Mouse (Mus musculus): ENCODE measurements around the gene Hcn2. TPM values are rescaled to one million over a fixed set of nuclear protein-coding genes. Genes with fewer than 3 reads are reported as not detected.

Gene Hcn2
- polyA plus RNA-seq (2012; rRNA removed) = 1.0 and 1.2 TPM in 2 replicates

DNA sequence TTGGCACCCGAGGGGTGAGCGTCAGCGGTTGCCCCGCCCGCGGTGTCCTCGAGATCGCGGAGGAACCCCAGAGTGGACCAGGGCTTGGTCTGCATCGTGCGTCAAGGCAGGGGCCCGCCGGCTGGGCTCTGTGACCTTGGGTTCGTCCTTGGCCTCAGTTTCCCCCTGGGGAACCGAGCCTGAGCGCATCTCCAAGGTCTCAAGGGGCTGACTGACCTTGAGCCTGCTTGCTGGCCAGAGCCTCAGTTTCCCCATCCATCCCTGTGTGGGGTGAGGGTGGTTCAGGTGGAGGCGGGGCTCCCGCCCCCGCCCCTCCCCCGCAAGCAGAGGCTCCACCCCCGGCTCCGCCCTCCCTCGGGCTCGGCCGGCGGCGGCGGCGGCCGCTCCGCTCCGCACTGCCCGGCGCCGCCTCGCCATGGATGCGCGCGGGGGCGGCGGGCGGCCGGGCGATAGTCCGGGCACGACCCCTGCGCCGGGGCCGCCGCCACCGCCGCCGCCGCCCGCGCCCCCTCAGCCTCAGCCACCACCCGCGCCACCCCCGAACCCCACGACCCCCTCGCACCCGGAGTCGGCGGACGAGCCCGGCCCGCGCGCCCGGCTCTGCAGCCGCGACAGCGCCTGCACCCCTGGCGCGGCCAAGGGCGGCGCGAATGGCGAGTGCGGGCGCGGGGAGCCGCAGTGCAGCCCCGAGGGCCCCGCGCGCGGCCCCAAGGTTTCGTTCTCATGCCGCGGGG, at the start of gene Hcn2:
Hcn2 (plus strand) TSS at position 381 of the 734 bp plus-strand sequence.

DNA sequence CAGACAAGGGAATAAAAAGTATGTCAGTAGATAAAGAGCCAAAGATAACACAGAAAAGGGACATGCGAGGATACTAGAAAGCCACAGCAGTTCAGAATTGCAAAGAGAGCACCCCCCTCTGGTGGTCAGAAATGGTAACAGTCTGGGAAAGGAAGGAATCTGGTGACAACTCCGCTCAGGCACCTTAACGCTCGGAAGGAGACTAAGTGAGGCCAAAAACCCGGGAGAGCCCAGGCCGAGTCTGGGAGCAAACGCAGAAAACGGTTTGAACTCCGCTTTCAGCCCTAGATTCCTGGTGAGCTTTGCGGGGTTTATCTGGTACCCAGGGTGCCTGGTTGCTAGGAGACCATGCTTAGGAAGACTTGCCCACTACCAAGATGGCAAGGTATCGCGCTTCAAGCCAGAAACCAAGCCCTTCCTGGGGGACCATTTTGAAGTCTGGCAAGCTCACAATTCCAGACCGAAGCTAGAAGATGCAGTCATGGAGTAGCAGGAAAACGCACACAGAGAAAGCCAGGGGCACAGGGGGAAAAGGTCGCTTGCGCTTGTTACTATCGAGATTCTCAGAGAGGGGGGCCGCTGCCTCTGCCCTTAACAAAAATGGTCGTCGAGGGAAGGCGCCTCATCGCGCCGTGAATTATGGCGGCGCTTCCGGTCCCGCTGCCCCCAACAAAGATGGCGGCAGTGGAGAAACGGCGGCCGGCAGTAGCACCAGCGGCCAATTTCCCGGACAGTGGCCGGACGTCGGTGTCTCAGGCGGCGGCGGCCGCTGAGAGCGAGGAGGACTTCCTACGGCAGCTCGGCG, 47.5 kb upstream of the Hcn2 start, which contains the start of gene Tpgs1:
Tpgs1 (plus strand) TSS at position 599 of the 805 bp plus-strand sequence.

GRCm38 (mm10) chr10:79681591-79682245, 34.7 kb upstream of the Hcn2 start, which contains the start of gene Cdc34:
TSS of gene Cdc34 (plus strand) at chr10:79682195.

GRCm38 (mm10) chr10:79688720-79689119, 27.7 kb upstream of the Hcn2 start, which contains the start of gene Gzmm:
TSS of gene Gzmm (plus strand) at chr10:79689020.

DNA sequence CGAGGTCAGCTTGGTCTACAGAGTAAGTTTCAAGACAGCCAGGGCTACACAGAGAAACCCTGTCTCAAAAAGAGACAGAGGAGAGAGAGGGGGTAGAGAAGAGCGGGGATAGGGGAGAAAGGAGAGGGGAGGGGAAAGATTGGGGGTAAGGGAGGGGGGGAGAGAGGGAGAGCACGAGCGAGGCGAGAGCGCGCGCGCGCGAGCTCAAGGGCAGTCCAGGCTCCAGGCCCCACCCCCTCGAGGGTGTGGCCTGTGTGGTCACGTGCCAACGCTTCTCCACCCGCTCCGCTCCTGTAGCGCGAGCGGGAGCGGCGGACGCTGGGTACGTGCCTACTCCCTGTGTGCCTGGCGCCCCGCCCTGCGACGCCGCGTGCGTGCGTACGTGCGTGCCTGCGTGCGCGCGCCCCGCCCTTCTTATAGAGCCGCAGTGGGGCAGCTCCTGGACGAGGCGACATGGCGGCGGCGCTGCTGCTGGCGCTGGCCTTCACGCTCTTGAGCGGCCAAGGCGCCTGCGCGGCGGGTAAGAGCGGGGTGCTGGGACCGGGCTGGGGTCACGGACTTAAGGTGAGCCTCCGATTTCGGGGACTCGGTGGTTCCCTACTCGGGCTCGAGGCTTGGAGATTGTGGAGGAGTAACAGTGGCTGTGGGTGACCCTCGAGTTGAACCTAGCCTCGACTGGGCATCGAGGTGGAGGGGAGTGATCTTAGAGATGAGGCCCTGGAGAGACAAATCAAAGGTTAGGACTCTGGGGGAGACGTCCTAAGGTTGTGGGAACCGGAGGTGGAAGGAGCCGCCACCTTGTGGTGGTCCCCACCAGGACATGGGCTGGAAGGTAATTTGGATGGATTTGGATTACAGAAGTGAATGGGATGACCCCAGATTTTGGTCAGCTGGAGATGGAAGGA, 12.1 kb upstream of the Hcn2 start, which contains the start of gene Bsg:
Bsg (plus strand) TSS at position 427 of the 905 bp plus-strand sequence.

DNA sequence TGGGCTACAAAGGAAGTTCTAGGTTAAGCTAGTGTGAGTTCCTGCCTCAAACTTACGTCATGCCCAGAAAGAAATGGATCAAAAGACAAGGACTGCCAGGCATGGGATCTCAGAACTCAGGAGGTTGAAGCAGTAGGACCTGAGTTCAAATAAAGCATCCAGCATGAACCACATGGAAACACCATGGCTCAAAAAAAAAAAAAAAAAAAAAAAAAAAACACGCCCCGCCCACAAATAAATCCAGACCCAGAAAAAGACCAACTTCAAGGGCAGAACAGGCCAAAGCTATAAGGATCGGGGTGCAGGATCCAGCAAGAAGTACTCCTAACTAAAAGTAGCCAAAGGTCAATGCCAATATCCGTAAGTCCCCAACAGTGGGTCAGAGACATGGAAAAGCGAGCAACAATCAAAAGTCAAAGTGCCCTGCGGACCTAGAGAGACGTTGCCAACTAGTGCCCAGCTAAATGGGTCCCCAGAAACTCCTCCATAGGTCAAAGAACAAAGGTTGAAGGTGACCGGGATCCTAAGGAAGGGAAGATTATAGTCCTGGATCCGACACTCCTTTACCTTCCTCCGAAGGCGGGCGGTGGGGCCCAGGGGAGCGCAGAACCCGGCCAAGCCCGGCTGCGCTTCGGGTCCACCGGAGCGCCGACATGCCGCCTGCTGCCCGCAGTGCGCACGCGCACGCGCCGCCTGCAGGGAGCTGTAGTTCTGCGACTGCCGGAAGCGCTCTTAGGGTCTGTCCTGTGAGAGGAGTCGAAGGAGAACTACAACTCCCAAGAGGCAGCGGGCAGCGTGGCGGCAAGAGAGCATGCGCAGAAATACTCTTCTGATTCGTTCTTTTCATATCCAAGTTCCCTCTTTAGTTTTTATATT, 29.7 kb downstream of the Hcn2 start, which contains the start of gene Polrmt:
Polrmt (minus strand) TSS at position 684 of the 876 bp plus-strand sequence.

DNA sequence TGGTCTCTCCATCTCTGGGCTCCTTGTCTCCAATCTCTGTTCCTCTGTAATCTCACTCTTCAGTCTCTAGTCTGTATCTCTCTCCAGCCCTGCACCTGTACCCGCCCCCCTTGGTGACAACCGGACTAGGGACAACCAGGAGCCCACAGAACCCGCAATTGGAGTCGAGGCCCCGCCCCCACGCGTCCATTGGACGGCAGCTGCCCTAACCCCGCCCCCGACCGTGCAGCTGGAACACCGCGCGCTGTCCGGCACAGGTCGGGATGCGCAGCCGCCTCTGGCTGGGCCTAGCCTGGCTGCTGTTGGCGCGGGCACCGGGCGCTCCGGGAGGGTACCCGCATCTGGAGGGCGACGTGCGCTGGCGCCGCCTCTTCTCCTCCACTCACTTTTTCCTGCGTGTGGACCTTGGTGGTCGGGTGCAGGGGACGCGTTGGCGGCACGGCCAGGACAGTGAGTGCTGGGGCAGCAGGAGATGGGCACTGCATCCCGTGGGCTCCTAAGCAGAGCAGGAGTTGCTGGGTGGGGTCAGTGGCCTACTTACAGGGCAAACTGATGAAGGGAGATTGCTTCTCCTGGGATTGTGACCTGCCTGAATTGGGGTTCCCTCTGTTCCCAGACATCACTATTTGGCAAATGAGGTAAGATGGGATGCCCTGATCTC, 38.6 kb downstream of the Hcn2 start, which contains the start of gene Fgf22:
Fgf22 (plus strand) TSS at position 221 of the 661 bp plus-strand sequence.

GRCm38 (mm10) chr10:79766508-79767325, 50.3 kb downstream of the Hcn2 start, which contains the start of gene Rnf126:
TSS of gene Rnf126 (minus strand) at chr10:79766952.

GRCm38 (mm10) chr10:79777103-79777531, 60.7 kb downstream of the Hcn2 start, which contains the start of gene Fstl3:
TSS of gene Fstl3 (plus strand) at chr10:79777272.

Other genes starting within 250 kb of the Hcn2 start
- gene Vmn2r83, start 247.9 kb upstream of the Hcn2 start, polyA plus RNA-seq (2012; rRNA removed) = not detected in 2 replicates
- gene Plpp2, start 182.8 kb upstream of the Hcn2 start, polyA plus RNA-seq (2012; rRNA removed) = 5.5 and 10.1 TPM in 2 replicates
- 120 and 122 TPM in 2 replicates for gene Mier2, start 161.4 kb upstream of the Hcn2 start, polyA plus RNA-seq (2012; rRNA removed)
- gene Theg, start 129.3 kb upstream of the Hcn2 start, polyA plus RNA-seq (2012; rRNA removed) = not detected in 2 replicates
- gene C2cd4c, start 102.6 kb upstream of the Hcn2 start, polyA plus RNA-seq (2012; rRNA removed) = 1.3 and 1.4 TPM in 2 replicates
- 29.5 and 34.5 TPM in 2 replicates for gene Shc2, start 78.7 kb upstream of the Hcn2 start, polyA plus RNA-seq (2012; rRNA removed)
- not detected in 2 replicates for gene Odf3l2, start 70.9 kb upstream of the Hcn2 start, polyA plus RNA-seq (2012; rRNA removed)
- gene Madcam1, start 52.1 kb upstream of the Hcn2 start, polyA plus RNA-seq (2012; rRNA removed) = 0.50 and 2.5 TPM in 2 replicates
- gene Tpgs1, start 47.3 kb upstream of the Hcn2 start, polyA plus RNA-seq (2012; rRNA removed) = 47.9 and 61.7 TPM in 2 replicates
- 177 and 195 TPM in 2 replicates for gene Cdc34, start 34.4 kb upstream of the Hcn2 start, polyA plus RNA-seq (2012; rRNA removed)
- gene Gzmm, start 27.6 kb upstream of the Hcn2 start, polyA plus RNA-seq (2012; rRNA removed) = 0.81 and 1.5 TPM in 2 replicates
- gene Bsg, start 12.1 kb upstream of the Hcn2 start, polyA plus RNA-seq (2012; rRNA removed) = 332 and 473 TPM in 2 replicates
- gene Polrmt, start 29.9 kb downstream of the Hcn2 start, polyA plus RNA-seq (2012; rRNA removed) = 51.6 and 58.3 TPM in 2 replicates
- 0.08 and 0.26 TPM in 2 replicates for gene Fgf22, start 38.4 kb downstream of the Hcn2 start, polyA plus RNA-seq (2012; rRNA removed)
- 122 and 132 TPM in 2 replicates for gene Rnf126, start 50.3 kb downstream of the Hcn2 start, polyA plus RNA-seq (2012; rRNA removed)
- 1.00 and 2.3 TPM in 2 replicates for gene Fstl3, start 60.6 kb downstream of the Hcn2 start, polyA plus RNA-seq (2012; rRNA removed)
- gene Prss57, start 74.3 kb downstream of the Hcn2 start, polyA plus RNA-seq (2012; rRNA removed) = 0.08 and 0.16 TPM in 2 replicates
- gene Palm, start 76.9 kb downstream of the Hcn2 start, polyA plus RNA-seq (2012; rRNA removed) = 98.3 and 130 TPM in 2 replicates
- 0.64 and 0.96 TPM in 2 replicates for gene Misp, start 104.4 kb downstream of the Hcn2 start, polyA plus RNA-seq (2012; rRNA removed)
- 162 and 407 TPM in 2 replicates for gene Ptbp1, start 137.8 kb downstream of the Hcn2 start, polyA plus RNA-seq (2012; rRNA removed)
- gene Prtn3, start 157.8 kb downstream of the Hcn2 start, polyA plus RNA-seq (2012; rRNA removed) = 15.3 and 15.8 TPM in 2 replicates
- 256 and 339 TPM in 2 replicates for gene Plppr3, start 158.0 kb downstream of the Hcn2 start, polyA plus RNA-seq (2012; rRNA removed)
- gene Elane, start 169.6 kb downstream of the Hcn2 start, polyA plus RNA-seq (2012; rRNA removed) = 0.43 and 0.54 TPM in 2 replicates
- 0.09 and 0.50 TPM in 2 replicates for gene Cfd, start 174.2 kb downstream of the Hcn2 start, polyA plus RNA-seq (2012; rRNA removed)
- gene Med16, start 192.3 kb downstream of the Hcn2 start, polyA plus RNA-seq (2012; rRNA removed) = 47.8 and 59.6 TPM in 2 replicates
- not detected in 2 replicates for gene Gm26602, start 194.2 kb downstream of the Hcn2 start, polyA plus RNA-seq (2012; rRNA removed)
- 1.2 and 1.3 TPM in 2 replicates for gene Kiss1r, start 200.3 kb downstream of the Hcn2 start, polyA plus RNA-seq (2012; rRNA removed)
- 110 and 123 TPM in 2 replicates for gene R3hdm4, start 204.6 kb downstream of the Hcn2 start, polyA plus RNA-seq (2012; rRNA removed)
- gene Arid3a, start 210.4 kb downstream of the Hcn2 start, polyA plus RNA-seq (2012; rRNA removed) = 11.1 and 12.1 TPM in 2 replicates
- 40.0 and 55.7 TPM in 2 replicates for gene Wdr18, start 243.5 kb downstream of the Hcn2 start, polyA plus RNA-seq (2012; rRNA removed)